Mouse (Mus musculus) hindbrain, postnatal 0 days (tissue): Measurements from ENCODE around the gene Cd81. TPM values are rescaled to one million over a fixed set of nuclear protein-coding genes. Genes with fewer than 3 reads are reported as not detected.

Experiments
- ATAC-seq: fragments of 200-750 bp; cut with Nextera tagmentation; 2 replicates; pipeline ENCODE4 v1.8.0; 2017; ENCODE audit warnings: mild to moderate bottlenecking, moderate TSS enrichment, moderate library complexity
- DNase-seq: peaks from one replicate; pipeline ENCODE4 v3.0.0-alpha.2; 2015; ENCODE audit warnings: low spot score
- H3K27ac ChIP-seq: fragments of 300-500 bp; sonication (generic); 2 replicates; pipeline ENCODE4 v1.5.1; 2014; ENCODE audit warnings: mild to moderate bottlenecking
- H3K27me3 ChIP-seq: fragments of 300-500 bp; sonication (generic); 2 replicates; pipeline ENCODE4 v1.6.1; 2014; ENCODE audit warnings: low read length, mixed read lengths; ENCODE audit not compliant: insufficient read depth
- H3K36me3 ChIP-seq: fragments of 300-500 bp; sonication (generic); 2 replicates; pipeline ENCODE4 v1.6.1; 2014; ENCODE audit warnings: low read length, mixed read lengths; ENCODE audit not compliant: insufficient read depth
- H3K4me1 ChIP-seq: fragments of 300-500 bp; sonication (generic); 2 replicates; pipeline ENCODE4 v1.6.1; 2014; ENCODE audit warnings: antibody characterized with exemption, low read length, mixed read lengths; ENCODE audit not compliant: insufficient read depth
- H3K4me2 ChIP-seq: fragments of 300-500 bp; sonication (generic); 2 replicates; pipeline ENCODE4 v1.6.1; 2014; ENCODE audit warnings: low read depth, mild to moderate bottlenecking, low read length, moderate library complexity, mixed read lengths
- H3K4me3 ChIP-seq: fragments of 300-500 bp; sonication (generic); 2 replicates; pipeline ENCODE4 v1.5.1; 2014; ENCODE audit warnings: low read length
- H3K9ac ChIP-seq: fragments of 300-500 bp; sonication (generic); replicated peaks from 2 replicates; pipeline ENCODE4 v1.6.1; 2014; ENCODE audit warnings: mild to moderate bottlenecking, low read length, moderate library complexity, mixed read lengths
- H3K9me3 ChIP-seq: fragments of 300-500 bp; sonication (generic); 2 replicates; pipeline ENCODE4 v1.6.1; 2016; ENCODE audit warnings: low read length, mixed read lengths
- CTCF ChIP-seq: IDR thresholded peaks from 2 replicates; pipeline ENCODE4 v1.5.1; 2016; ENCODE audit warnings: antibody characterized with exemption, control low read depth, low read depth
- WGBS: fragments of 180-500 bp; shearing (Covaris S2); extraction: QIAGEN DNeasy Blood & Tissue Kit; methylation state at CpG from one replicate; pipeline ENCODE4 v1.1.7; 2014; 5-methylcytosine and 5-hydroxymethylcytosine counted together
- polyA plus RNA-seq: library from polyadenylated mRNA; unstranded; fragments of >200 nt; fragmentation: Nextera tagmentation; extraction: Ambion mirVana; gene quantifications from 2 replicates; pipeline ENCODE4 v1.2.1, GENCODE M21; 2015
- total RNA-seq: library from RNA; depleted of rRNA; stranded (reverse); fragments of >200 nt; gene quantifications from 2 replicates; pipeline ENCODE4 v1.2.3, GENCODE M21; 2014

Gene Cd81
- total and polyA plus RNA-seq, 2 experiments from 2014 or later = 708 to 758 TPM

DNA sequence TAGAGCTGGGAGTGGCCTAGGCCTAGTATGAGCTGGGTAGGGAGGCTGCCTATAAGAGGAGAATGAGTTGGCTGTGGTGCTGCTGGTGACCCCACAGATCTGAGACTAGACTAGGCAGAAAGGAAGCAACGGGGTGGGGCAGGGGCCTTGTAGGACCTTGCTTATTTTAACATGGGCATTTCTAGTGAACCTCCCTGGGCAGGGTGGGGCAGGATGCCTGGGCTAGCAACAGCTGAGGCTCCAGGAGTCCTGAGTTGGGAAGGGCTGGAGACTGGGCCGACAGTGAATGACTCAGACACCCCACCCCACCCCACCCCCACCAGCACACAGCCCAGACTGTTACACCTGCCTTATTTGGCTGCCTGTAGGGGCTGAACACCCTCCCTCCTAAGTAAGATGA lies 10.2 kb downstream of the Cd81 start:
- 79% methylated on average over 2 of the region's 2 CpGs for WGBS

DNA sequence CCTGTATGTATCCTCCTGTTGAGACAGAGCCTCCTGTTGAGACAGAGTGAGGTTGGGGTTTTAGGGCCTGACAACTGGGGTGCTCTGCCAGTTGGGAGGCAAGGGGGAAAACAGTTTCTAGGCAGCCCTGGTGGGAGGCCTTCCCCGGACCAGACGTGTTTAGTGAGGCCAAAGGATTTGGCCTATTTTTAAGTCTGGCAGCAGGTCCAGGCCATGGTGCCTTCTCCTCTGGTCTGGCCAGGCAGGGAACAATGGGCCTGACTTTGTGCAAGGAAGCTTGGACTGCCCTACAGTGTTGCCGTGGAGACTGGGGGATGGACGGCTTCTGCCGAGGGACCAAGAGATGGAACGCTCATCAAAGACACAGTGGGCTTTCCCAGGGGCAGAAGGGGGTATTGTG lies 11.7 kb downstream of the Cd81 start:
- H3K27ac ChIP-seq = peak overlapping the region; percentile 62; the same call in 1 of the 2 replicates
- no peak overlapping the region for H3K9ac ChIP-seq
- ATAC-seq (peak; percentile 34; the same call in 1 of the 2 replicates), DNase-seq (peak; percentile 82)
- no peaks in the 10 kb centered on the region for H3K9me3 ChIP-seq
- WGBS = 24% methylated on average over 6 of the region's 6 CpGs
- H3K27me3 ChIP-seq = no peaks in the 10 kb centered on the region
- peaks cover 48% of the 10 kb centered on the region for H3K36me3 ChIP-seq
- peaks cover 18% of the 10 kb centered on the region for H3K4me1 ChIP-seq
- no peak overlapping the region for H3K4me2 ChIP-seq
- TF ChIP-seq CTCF = no peak
- no peak overlapping the region for H3K4me3 ChIP-seq

More for the DNA sequence above, 10.2 kb downstream of the Cd81 start:
- TF ChIP-seq CTCF = no peak
- no peak overlapping the region for H3K4me3 ChIP-seq
- no peaks in the 10 kb centered on the region for H3K27me3 ChIP-seq
- no peak overlapping the region for H3K4me2 ChIP-seq
- no peaks in the 10 kb centered on the region for H3K9me3 ChIP-seq
- H3K4me1 ChIP-seq = peaks cover 11% of the 10 kb centered on the region
- ATAC-seq (no peak), DNase-seq (no peak)
- H3K27ac ChIP-seq = no peak overlapping the region
- H3K9ac ChIP-seq = no peak overlapping the region
- H3K36me3 ChIP-seq = peaks cover 46% of the 10 kb centered on the region

DNA sequence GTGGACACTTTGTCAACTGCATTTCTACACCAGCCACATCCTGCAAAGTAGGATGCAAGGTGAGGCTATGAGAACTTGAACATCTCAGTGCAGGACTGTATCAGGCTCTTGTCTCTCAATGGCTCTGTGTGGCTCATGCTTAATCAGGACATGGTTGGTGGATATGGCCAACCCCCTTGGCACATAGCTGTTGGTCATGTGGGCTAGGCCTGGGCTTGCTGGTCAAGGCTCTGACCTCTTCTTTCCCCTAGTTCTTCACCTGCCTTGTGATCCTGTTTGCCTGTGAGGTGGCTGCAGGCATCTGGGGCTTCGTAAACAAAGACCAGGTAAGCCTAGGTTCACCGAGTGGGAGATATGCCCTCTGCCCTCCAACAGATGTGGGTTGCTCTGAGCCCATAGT lies 13.2 kb downstream of the Cd81 start:
- peaks cover 16% of the 10 kb centered on the region for H3K4me1 ChIP-seq
- ATAC-seq (no peak), DNase-seq (no peak)
- H3K27me3 ChIP-seq = no peaks in the 10 kb centered on the region
- H3K4me3 ChIP-seq = no peak overlapping the region
- no peak overlapping the region for H3K4me2 ChIP-seq
- H3K27ac ChIP-seq = no peak overlapping the region
- TF ChIP-seq CTCF = no peak
- 97% methylated on average over 2 of the region's 2 CpGs for WGBS
- no peaks in the 10 kb centered on the region for H3K9me3 ChIP-seq
- peaks cover 48% of the 10 kb centered on the region for H3K36me3 ChIP-seq
- H3K9ac ChIP-seq = no peak overlapping the region

DNA sequence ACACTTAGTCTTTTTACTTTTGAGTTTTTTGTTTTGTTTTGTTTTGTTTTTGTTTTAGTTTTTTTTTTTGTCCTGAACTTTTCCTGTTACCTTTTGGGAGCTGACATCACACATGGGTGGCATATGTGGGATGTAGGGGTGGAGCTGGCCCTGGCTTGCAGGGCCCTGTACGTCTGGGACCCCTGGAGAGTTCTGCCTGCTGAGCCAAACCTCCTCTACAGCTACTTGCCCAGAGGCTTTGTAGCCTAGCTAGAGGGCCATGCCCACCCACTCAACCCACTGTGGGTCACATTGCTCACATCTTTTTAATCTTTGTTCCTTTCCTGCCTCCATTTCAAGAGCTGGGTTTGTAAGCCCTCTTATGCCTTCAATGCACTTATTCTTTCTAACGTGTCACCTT lies 14.9 kb downstream of the Cd81 start:
- WGBS = 54% methylated on average over 2 of the region's 2 CpGs
- ATAC-seq (no peak), DNase-seq (no peak)
- H3K9me3 ChIP-seq = no peaks in the 10 kb centered on the region
- no peak for TF ChIP-seq CTCF
- H3K27me3 ChIP-seq = no peaks in the 10 kb centered on the region
- no peak overlapping the region for H3K9ac ChIP-seq
- H3K4me1 ChIP-seq = peaks cover 19% of the 10 kb centered on the region
- peak overlapping the region; percentile 92; the same call in 1 of the 2 replicates for H3K27ac ChIP-seq
- no peak overlapping the region for H3K4me3 ChIP-seq
- peaks cover 48% of the 10 kb centered on the region for H3K36me3 ChIP-seq
- no peak overlapping the region for H3K4me2 ChIP-seq

DNA sequence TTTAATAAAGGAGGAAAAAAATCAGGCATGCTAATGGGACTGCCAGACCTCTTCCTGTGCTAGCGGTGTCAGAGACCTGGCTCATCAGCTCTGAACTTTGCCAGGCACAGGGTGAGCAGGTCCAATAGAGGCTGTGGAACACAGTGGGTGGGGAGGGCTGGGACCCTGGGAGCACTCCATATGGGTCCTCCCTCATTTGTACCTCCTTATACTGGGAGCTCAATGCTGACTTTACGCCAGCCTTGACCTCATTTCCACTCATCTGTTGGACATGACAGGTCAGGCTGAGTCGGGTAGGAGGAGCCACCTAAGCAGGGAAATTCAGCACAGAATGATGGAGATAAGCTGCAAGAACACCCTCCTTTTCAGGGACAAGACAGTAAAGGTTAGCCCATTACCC lies 15.4 kb downstream of the Cd81 start:
- Histone ChIP-seq H3K4me1 (peaks cover 19% of the 10 kb centered on the region), H3K36me3 (peaks cover 46% of the 10 kb centered on the region), H3K27me3 (no peaks in the 10 kb centered on the region), H3K9me3 (no peaks in the 10 kb centered on the region), H3K4me3 (no peak overlapping the region), H3K27ac (peak overlapping the region; percentile 92), H3K9ac (peak overlapping the region; percentile 34; the same call in 1 of the 2 replicates), H3K4me2 (peak overlapping the region; percentile 51)
- ATAC-seq (no peak), DNase-seq (peak; percentile 18)
- TF ChIP-seq CTCF = no peak
- 72% methylated on average over 3 of the region's 3 CpGs for WGBS

DNA sequence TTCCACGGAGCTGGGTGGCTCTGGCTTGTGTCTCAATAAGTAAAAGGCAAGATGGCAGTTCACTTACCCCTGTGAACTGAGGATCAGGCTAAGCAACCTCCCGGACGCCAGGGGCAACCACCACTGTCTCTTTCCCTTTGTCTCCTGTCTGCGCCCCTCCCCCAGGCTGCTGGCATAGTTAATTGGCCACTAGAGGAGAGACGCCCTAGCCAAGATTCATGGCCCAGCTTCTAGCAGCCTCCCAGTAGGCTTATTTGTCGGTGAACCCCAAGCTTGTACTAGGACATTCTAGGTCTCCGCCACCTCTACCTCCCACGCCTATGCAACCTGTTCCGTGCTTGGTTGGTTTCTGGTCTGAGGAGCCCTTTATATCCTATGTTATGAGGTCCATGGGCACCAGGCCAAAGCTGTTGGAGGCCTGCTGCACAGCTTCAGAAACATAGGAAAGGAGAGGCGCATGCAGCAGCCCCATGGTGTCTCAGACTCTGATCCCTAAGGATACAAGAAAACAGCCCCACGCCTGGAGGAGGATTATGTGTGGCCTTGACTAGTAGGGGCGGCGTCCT lies 15.9 kb downstream of the Cd81 start:
- H3K9me3 ChIP-seq = no peaks in the 10 kb centered on the region
- H3K9ac ChIP-seq = peak overlapping the region; percentile 34; the same call in 1 of the 2 replicates
- peaks cover 41% of the 10 kb centered on the region for H3K36me3 ChIP-seq
- H3K4me3 ChIP-seq = peak overlapping the region; percentile 87
- DNase-seq = peak; percentile 70
- no peaks in the 10 kb centered on the region for H3K27me3 ChIP-seq
- peak overlapping the region; percentile 51 for H3K4me2 ChIP-seq
- peaks cover 19% of the 10 kb centered on the region for H3K4me1 ChIP-seq
- TF ChIP-seq CTCF = peak; percentile 38; the same call in 1 of the 2 replicates
- no peak for ATAC-seq
- peak overlapping the region; percentile 92 for H3K27ac ChIP-seq
- WGBS = 35% methylated on average over 13 of the region's 13 CpGs

DNA sequence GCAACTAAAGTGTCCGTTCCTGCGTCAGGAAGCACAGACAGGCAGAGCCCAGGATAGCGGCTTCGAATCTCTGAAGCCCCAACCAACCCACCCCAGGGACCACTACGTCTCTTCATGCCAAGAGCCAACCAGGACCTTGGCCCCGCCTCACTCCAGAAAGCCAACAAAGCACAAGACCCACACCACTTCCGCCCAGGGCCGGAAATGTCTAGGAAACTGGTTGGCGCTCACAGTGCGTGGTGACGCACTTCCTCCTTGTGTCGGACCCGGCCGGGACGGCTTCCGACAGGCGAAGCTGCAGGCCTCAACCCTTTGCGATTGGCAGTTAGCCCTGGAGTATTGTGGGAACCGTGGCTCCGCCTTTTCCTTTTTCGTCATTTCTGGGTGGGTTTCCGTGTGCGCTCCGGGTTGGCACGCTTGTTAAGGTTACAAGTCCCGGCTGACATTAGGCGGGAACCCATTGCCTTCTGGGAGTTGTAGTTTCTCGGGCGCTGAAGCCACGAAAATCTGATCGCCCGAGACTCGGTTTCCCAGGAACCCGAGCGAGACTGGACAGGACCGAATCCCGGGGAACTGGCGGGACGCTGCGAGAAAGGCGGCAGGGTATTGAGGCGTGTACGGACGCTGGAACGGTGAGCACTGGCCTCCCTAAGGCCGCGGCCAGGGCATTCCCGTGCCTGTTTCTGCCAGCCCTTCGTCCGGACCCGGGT lies 16.5 kb downstream of the Cd81 start, which contains the start of gene Tssc4:
Gene Tssc4, plus strand, starts transcription at position 368 of the 710 bp plus-strand sequence.
- TF ChIP-seq CTCF = 0 out of 2 replicates have a peak, but pooled peaks have one; percentile 1
- Histone ChIP-seq H3K27ac (peak within 1 kb of the TSS; percentile 92), H3K9me3 (no peaks in the 10 kb centered on the region), H3K4me1 (peaks cover 19% of the 10 kb centered on the region), H3K4me3 (peak within 1 kb of the TSS; percentile 87), H3K36me3 (peaks cover 34% of the 10 kb centered on the region), H3K9ac (peak within 1 kb of the TSS; percentile 90), H3K4me2 (peak within 1 kb of the TSS; percentile 99), H3K27me3 (no peaks in the 10 kb centered on the region)
- under 1% methylated on average over 51 of the region's 51 CpGs for WGBS
- DNase-seq (peak; percentile 100), ATAC-seq (peak; percentile 96)
